Mouse (Mus musculus): ENCODE data around the gene Thrsp. TPM values are rescaled to one million over a fixed set of nuclear protein-coding genes. Genes with fewer than 3 reads are reported as not detected.
"Not testable (repeated sequence)": the region's sequence is repeated elsewhere in the genome, so short reads cannot be mapped to it uniquely, and the experiment has no call there.

Thrsp gene
- polyA plus RNA-seq, 1 experiment: 53.6 TPM

GRCm38 (mm10) chr7:97434517-97434916 is 17.0 kb upstream of the Thrsp start:
- Histone ChIP-seq H3K27ac (ENCODE audit: insufficient read depth, low read length) (no peak overlapping the region), H3K4me3 (ENCODE audit: insufficient read depth, low read length) (no peak overlapping the region), H3K4me1 (ENCODE audit: control insufficient read depth, insufficient read depth, low read length) (no peaks in the 10 kb centered on the region)
- TF ChIP-seq POLR2A (IDR thresholded peaks at IDR 0.05; ENCODE audit: extremely low read depth, insufficient read depth, low read length): no peak
- no peak for TF ChIP-seq CTCF (IDR thresholded peaks at IDR 0.05; ENCODE audit: extremely low read depth, insufficient read depth, low read length)

GRCm38 (mm10) chr7:97433517-97433916 is 16.0 kb upstream of the Thrsp start:
- H3K4me3 ChIP-seq (ENCODE audit: insufficient read depth, low read length); H3K27ac ChIP-seq (ENCODE audit: insufficient read depth, low read length); H3K4me1 ChIP-seq (ENCODE audit: control insufficient read depth, insufficient read depth, low read length): not testable (repeated sequence)

- TF ChIP-seq CTCF (IDR thresholded peaks at IDR 0.05; ENCODE audit: extremely low read depth, insufficient read depth, low read length) (no peak), POLR2A (IDR thresholded peaks at IDR 0.05; ENCODE audit: extremely low read depth, insufficient read depth, low read length) (no peak)
- Histone ChIP-seq H3K4me1 (ENCODE audit: control insufficient read depth, insufficient read depth, low read length) (no peaks in the 10 kb centered on the region; the same call in 1 of the 2 replicates), H3K27ac (ENCODE audit: insufficient read depth, low read length) (no peak overlapping the region), H3K4me3 (ENCODE audit: insufficient read depth, low read length) (no peak overlapping the region)
These were observed 12.2 kb upstream of the Thrsp start for GRCm38 (mm10) chr7:97429705-97430104.

- peak; percentile 39; the same call in 1 of the 2 replicates for TF ChIP-seq CTCF (IDR thresholded peaks at IDR 0.05; ENCODE audit: extremely low read depth, insufficient read depth, low read length)
- no peak for TF ChIP-seq POLR2A (IDR thresholded peaks at IDR 0.05; ENCODE audit: extremely low read depth, insufficient read depth, low read length)
- no peaks in the 10 kb centered on the region; the same call in 1 of the 2 replicates for H3K4me1 ChIP-seq (ENCODE audit: control insufficient read depth, insufficient read depth, low read length)
- no peak overlapping the region for H3K4me3 ChIP-seq (ENCODE audit: insufficient read depth, low read length)
- no peak overlapping the region for H3K27ac ChIP-seq (ENCODE audit: insufficient read depth, low read length)
These were observed 10.4 kb upstream of the Thrsp start for GRCm38 (mm10) chr7:97427778-97428420.

- no peak for TF ChIP-seq CTCF (IDR thresholded peaks at IDR 0.05; ENCODE audit: extremely low read depth, insufficient read depth, low read length)
- TF ChIP-seq POLR2A (IDR thresholded peaks at IDR 0.05; ENCODE audit: extremely low read depth, insufficient read depth, low read length): no peak
- Histone ChIP-seq H3K27ac (ENCODE audit: insufficient read depth, low read length) (no peak overlapping the region), H3K4me1 (ENCODE audit: control insufficient read depth, insufficient read depth, low read length) (no peaks in the 10 kb centered on the region; the same call in 1 of the 2 replicates), H3K4me3 (ENCODE audit: insufficient read depth, low read length) (no peak overlapping the region)
These were observed 9.8 kb upstream of the Thrsp start for GRCm38 (mm10) chr7:97427296-97427695.

- no peak for TF ChIP-seq POLR2A (IDR thresholded peaks at IDR 0.05; ENCODE audit: extremely low read depth, insufficient read depth, low read length)
- TF ChIP-seq CTCF (IDR thresholded peaks at IDR 0.05; ENCODE audit: extremely low read depth, insufficient read depth, low read length): no peak
- H3K4me1 ChIP-seq (ENCODE audit: control insufficient read depth, insufficient read depth, low read length): no peaks in the 10 kb centered on the region; the same call in 1 of the 2 replicates
- H3K27ac ChIP-seq (ENCODE audit: insufficient read depth, low read length): no peak overlapping the region
- H3K4me3 ChIP-seq (ENCODE audit: insufficient read depth, low read length): no peak overlapping the region
These were observed 9.0 kb upstream of the Thrsp start for GRCm38 (mm10) chr7:97426566-97426965.

GRCm38 (mm10) chr7:97424621-97425245 is 7.2 kb upstream of the Thrsp start:
- Histone ChIP-seq H3K4me1 (ENCODE audit: control insufficient read depth, insufficient read depth, low read length) (peaks cover 6% of the 10 kb centered on the region), H3K4me3 (ENCODE audit: insufficient read depth, low read length) (no peak overlapping the region), H3K27ac (ENCODE audit: insufficient read depth, low read length) (no peak overlapping the region)
- TF ChIP-seq POLR2A (IDR thresholded peaks at IDR 0.05; ENCODE audit: extremely low read depth, insufficient read depth, low read length) (no peak), CTCF (IDR thresholded peaks at IDR 0.05; ENCODE audit: extremely low read depth, insufficient read depth, low read length) (peak; percentile 71)

GRCm38 (mm10) chr7:97423754-97424153 is 6.2 kb upstream of the Thrsp start:
- Histone ChIP-seq H3K4me1 (ENCODE audit: control insufficient read depth, insufficient read depth, low read length) (peaks cover 6% of the 10 kb centered on the region), H3K4me3 (ENCODE audit: insufficient read depth, low read length) (no peak overlapping the region), H3K27ac (ENCODE audit: insufficient read depth, low read length) (no peak overlapping the region)
- no peak for TF ChIP-seq POLR2A (IDR thresholded peaks at IDR 0.05; ENCODE audit: extremely low read depth, insufficient read depth, low read length)
- no peak for TF ChIP-seq CTCF (IDR thresholded peaks at IDR 0.05; ENCODE audit: extremely low read depth, insufficient read depth, low read length)

GRCm38 (mm10) chr7:97420958-97421651 is 3.6 kb upstream of the Thrsp start:
- no peak overlapping the region for H3K4me3 ChIP-seq (ENCODE audit: insufficient read depth, low read length)
- TF ChIP-seq POLR2A (IDR thresholded peaks at IDR 0.05; ENCODE audit: extremely low read depth, insufficient read depth, low read length) (no peak), CTCF (IDR thresholded peaks at IDR 0.05; ENCODE audit: extremely low read depth, insufficient read depth, low read length) (no peak)
- H3K4me1 ChIP-seq (ENCODE audit: control insufficient read depth, insufficient read depth, low read length): peaks cover 7% of the 10 kb centered on the region
- no peak overlapping the region for H3K27ac ChIP-seq (ENCODE audit: insufficient read depth, low read length)

- Histone ChIP-seq H3K4me3 (ENCODE audit: insufficient read depth, low read length) (no peak overlapping the region), H3K4me1 (ENCODE audit: control insufficient read depth, insufficient read depth, low read length) (peaks cover 7% of the 10 kb centered on the region), H3K27ac (ENCODE audit: insufficient read depth, low read length) (no peak overlapping the region)
- TF ChIP-seq POLR2A (IDR thresholded peaks at IDR 0.05; ENCODE audit: extremely low read depth, insufficient read depth, low read length) (no peak), CTCF (IDR thresholded peaks at IDR 0.05; ENCODE audit: extremely low read depth, insufficient read depth, low read length) (no peak)
These were observed 2.9 kb upstream of the Thrsp start for GRCm38 (mm10) chr7:97420406-97420805.

All from cortical plate, adult 2 months (tissue).